Mouse (Mus musculus) midbrain, embryonic 12.5 days (tissue): ENCODE results near the gene Dnal4. TPM values are rescaled to one million over a fixed set of nuclear protein-coding genes. Genes with fewer than 3 reads are reported as not detected.

Experiments
- ATAC-seq: fragments of 200-750 bp; cut with Nextera tagmentation; 2 replicates; pipeline ENCODE4 v1.8.0; 2017; ENCODE audit warnings: low read depth, moderate TSS enrichment, moderate library complexity; ENCODE audit not compliant: low FRiP score
- H3K27ac ChIP-seq: fragments of 300-500 bp; sonication (generic); replicated peaks from 2 replicates; pipeline ENCODE4 v1.5.1; 2016; ENCODE audit warnings: mild to moderate bottlenecking
- H3K27me3 ChIP-seq: fragments of 300-500 bp; sonication (generic); 2 replicates; pipeline ENCODE4 v1.6.1; 2016; ENCODE audit warnings: mild to moderate bottlenecking
- H3K36me3 ChIP-seq: fragments of 300-500 bp; sonication (generic); 2 replicates; pipeline ENCODE4 v1.6.1; 2016
- H3K4me1 ChIP-seq: fragments of 300-500 bp; sonication (generic); 2 replicates; pipeline ENCODE4 v1.6.1; 2016
- H3K4me2 ChIP-seq: fragments of 300-500 bp; sonication (generic); replicated peaks from 2 replicates; pipeline ENCODE4 v1.6.1; 2016; ENCODE audit warnings: mild to moderate bottlenecking, moderate library complexity
- H3K4me3 ChIP-seq: fragments of 300-500 bp; sonication (generic); 2 replicates; pipeline ENCODE4 v1.5.1; 2016; ENCODE audit warnings: mild to moderate bottlenecking
- H3K9ac ChIP-seq: fragments of 300-500 bp; sonication (generic); replicated peaks from 2 replicates; pipeline ENCODE4 v1.6.1; 2016; ENCODE audit warnings: mild to moderate bottlenecking, moderate library complexity
- H3K9me3 ChIP-seq: fragments of 300-500 bp; sonication (generic); 2 replicates; pipeline ENCODE4 v1.6.1; 2016; ENCODE audit warnings: mild to moderate bottlenecking
- WGBS: fragments of 180-500 bp; shearing (Covaris S2); methylation state at CpG from one replicate; pipeline ENCODE4 v1.1.7; 2016; 5-methylcytosine and 5-hydroxymethylcytosine counted together
- polyA plus RNA-seq: library from polyadenylated mRNA; unstranded; fragments of >200 nt; fragmentation: Nextera tagmentation; extraction: Ambion mirVana; gene quantifications from 2 replicates; pipeline ENCODE4 v1.2.1, GENCODE M21; 2016

The Dnal4 gene
- polyA plus RNA-seq, 1 experiment from 2014 or later = 77.9 TPM

GRCm38 (mm10) chr15:79755977-79756625 lies 21.5 kb downstream of the Dnal4 start:
- H3K4me1 ChIP-seq = peaks cover 12% of the 10 kb centered on the region
- 75% methylated on average over 8 of the region's 8 CpGs for WGBS
- no peak overlapping the region for H3K4me3 ChIP-seq
- no peaks in the 10 kb centered on the region for H3K9me3 ChIP-seq
- H3K9ac ChIP-seq = no peak overlapping the region
- peak overlapping the region; percentile 49; the same call in 1 of the 2 replicates for H3K27ac ChIP-seq
- ATAC-seq = no peak
- H3K36me3 ChIP-seq = peaks cover 6% of the 10 kb centered on the region; the same call in 1 of the 2 replicates
- no peaks in the 10 kb centered on the region for H3K27me3 ChIP-seq
- H3K4me2 ChIP-seq = no peak overlapping the region

- Histone ChIP-seq H3K27me3 (no peaks in the 10 kb centered on the region), H3K4me3 (no peak overlapping the region), H3K27ac (no peak overlapping the region), H3K9ac (no peak overlapping the region), H3K9me3 (no peaks in the 10 kb centered on the region), H3K4me2 (no peak overlapping the region), H3K36me3 (no peaks in the 10 kb centered on the region), H3K4me1 (peaks cover 12% of the 10 kb centered on the region)
- no peak for ATAC-seq
- WGBS = 87% methylated on average over 4 of the region's 4 CpGs
These were observed 22.5 kb downstream of the Dnal4 start for GRCm38 (mm10) chr15:79755176-79755575.

- WGBS = 57% methylated on average over 4 of the region's 4 CpGs
- no peak for ATAC-seq
- no peak overlapping the region for H3K27ac ChIP-seq
- H3K4me2 ChIP-seq = no peak overlapping the region
- no peaks in the 10 kb centered on the region for H3K36me3 ChIP-seq
- H3K4me3 ChIP-seq = no peak overlapping the region
- H3K4me1 ChIP-seq = peaks cover 12% of the 10 kb centered on the region
- H3K27me3 ChIP-seq = no peaks in the 10 kb centered on the region
- no peak overlapping the region; the same call in 1 of the 2 replicates for H3K9ac ChIP-seq
- no peaks in the 10 kb centered on the region for H3K9me3 ChIP-seq
These were observed 23.8 kb downstream of the Dnal4 start for GRCm38 (mm10) chr15:79753873-79754272.

DNA sequence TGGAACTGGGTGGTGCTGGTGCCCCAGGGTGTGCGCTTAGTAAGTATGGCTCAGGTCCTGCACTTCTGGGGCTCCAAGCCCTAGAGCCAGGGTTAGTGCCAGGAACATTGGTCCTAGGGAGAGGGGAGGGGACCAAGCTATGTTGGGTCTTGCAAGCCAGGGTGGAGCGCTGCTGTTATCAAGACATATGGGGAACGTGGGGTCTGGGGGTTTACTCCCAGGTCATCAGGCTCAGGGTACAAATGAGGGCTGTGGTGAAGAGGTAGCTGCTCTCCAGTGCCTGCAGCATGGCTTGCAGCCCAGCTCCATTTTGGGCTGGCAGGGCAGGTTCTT lies 24.3 kb downstream of the Dnal4 start:
- no peak overlapping the region for H3K4me2 ChIP-seq
- H3K36me3 ChIP-seq = no peaks in the 10 kb centered on the region
- H3K9me3 ChIP-seq = no peaks in the 10 kb centered on the region
- WGBS = 90% methylated on average over 3 of the region's 3 CpGs
- H3K4me1 ChIP-seq = peaks cover 12% of the 10 kb centered on the region
- no peak overlapping the region for H3K9ac ChIP-seq
- ATAC-seq = 0 out of 2 replicates have a peak, but pooled peaks have one; percentile 27
- H3K27ac ChIP-seq = no peak overlapping the region
- H3K27me3 ChIP-seq = no peaks in the 10 kb centered on the region
- no peak overlapping the region for H3K4me3 ChIP-seq

DNA sequence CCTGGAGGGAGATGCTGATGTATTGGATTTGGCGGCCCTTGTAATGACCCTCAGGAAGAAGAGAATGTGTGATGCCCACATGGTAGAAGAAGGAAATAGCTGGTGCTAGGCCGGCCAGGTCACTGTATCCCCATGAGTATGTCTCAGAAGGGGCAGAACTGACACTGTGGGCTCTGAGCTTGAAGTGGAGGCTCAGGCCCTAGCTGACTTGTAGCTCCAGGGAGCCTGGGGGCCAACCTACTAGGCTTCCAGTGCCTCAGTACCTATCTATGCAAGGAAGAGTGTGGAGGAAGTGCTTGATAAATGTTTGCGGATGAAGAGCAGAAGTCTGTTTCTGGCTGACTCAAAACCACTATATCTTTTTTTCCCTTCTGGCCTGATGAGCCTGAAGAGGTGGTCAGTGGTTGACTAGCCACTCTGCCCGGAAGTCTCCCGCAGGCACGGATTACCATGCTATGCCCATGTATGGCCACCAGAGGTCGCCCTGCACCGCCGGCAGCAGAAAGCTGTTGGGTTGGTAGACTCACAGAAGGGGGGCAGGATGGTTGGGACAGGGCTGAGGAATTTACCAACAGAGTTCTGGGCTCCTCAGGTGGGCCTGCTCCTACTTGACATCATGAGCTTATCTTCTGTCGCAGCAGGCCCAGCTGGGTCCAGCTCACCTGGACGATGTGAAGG lies 24.8 kb downstream of the Dnal4 start:
- ATAC-seq = 0 out of 2 replicates have a peak, but pooled peaks have one; percentile 12
- Histone ChIP-seq H3K9ac (no peak overlapping the region), H3K4me2 (no peak overlapping the region), H3K36me3 (no peaks in the 10 kb centered on the region), H3K9me3 (no peaks in the 10 kb centered on the region), H3K4me1 (peaks cover 12% of the 10 kb centered on the region), H3K27ac (no peak overlapping the region), H3K27me3 (no peaks in the 10 kb centered on the region), H3K4me3 (no peak overlapping the region)
- WGBS = 23% methylated on average over 11 of the region's 11 CpGs

DNA sequence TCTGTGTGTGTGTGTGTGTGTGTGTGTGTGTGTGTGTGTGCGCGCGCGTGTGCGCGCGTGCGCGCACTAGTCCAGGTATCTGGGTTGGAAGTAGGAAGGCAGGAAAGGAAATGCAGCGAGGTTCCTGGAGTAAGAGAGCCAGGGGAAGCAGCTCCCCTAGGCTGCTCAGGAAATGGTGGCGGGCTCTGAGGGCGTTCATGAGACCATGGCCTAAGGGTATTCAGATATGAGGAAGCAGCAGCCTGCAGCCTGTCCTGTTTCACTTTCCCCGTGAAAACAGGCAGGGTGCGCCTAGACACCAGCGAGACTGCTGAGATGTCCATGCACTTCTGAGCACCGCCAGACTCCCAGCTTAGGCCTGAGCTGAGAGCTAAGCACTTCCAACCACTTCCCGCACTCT lies 25.9 kb downstream of the Dnal4 start:
- peaks cover 10% of the 10 kb centered on the region for H3K4me1 ChIP-seq
- ATAC-seq = no peak
- no peak overlapping the region for H3K27ac ChIP-seq
- no peaks in the 10 kb centered on the region for H3K9me3 ChIP-seq
- no peak overlapping the region for H3K4me3 ChIP-seq
- WGBS = 84% methylated on average over 17 of the region's 17 CpGs
- H3K27me3 ChIP-seq = no peaks in the 10 kb centered on the region
- H3K36me3 ChIP-seq = no peaks in the 10 kb centered on the region
- H3K9ac ChIP-seq = no peak overlapping the region
- no peak overlapping the region for H3K4me2 ChIP-seq

- WGBS = 91% methylated on average over 8 of the region's 8 CpGs
- Histone ChIP-seq H3K4me1 (no peaks in the 10 kb centered on the region), H3K36me3 (no peaks in the 10 kb centered on the region), H3K4me3 (no peak overlapping the region), H3K9me3 (no peaks in the 10 kb centered on the region), H3K4me2 (no peak overlapping the region), H3K9ac (no peak overlapping the region), H3K27ac (no peak overlapping the region), H3K27me3 (no peaks in the 10 kb centered on the region)
- ATAC-seq = no peak
These were observed 27.4 kb downstream of the Dnal4 start for GRCm38 (mm10) chr15:79750266-79750665.

DNA sequence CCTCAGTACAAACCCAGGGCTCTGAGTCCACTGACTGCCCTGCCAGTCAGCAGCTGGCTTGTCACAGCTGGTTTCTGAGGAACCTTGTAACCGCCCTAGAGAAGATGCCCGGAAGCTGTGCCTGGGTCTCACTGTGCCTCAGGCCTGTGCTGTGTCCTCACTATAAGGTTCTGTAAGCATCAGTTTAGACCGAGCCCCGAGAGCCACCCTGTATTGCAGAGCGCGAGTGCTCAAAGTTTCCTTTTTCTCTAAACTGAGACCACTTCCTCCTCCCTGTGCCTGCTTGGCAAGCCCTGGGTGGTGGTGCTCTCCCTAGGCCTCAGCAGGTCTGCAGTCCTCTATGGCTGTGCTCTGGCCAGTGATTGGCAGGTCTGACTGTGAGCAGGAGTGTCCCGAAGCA lies 28.5 kb downstream of the Dnal4 start:
- no peak overlapping the region for H3K27ac ChIP-seq
- WGBS = 89% methylated on average over 7 of the region's 7 CpGs
- no peak overlapping the region for H3K4me2 ChIP-seq
- H3K4me3 ChIP-seq = no peak overlapping the region
- no peaks in the 10 kb centered on the region for H3K9me3 ChIP-seq
- no peak for ATAC-seq
- no peaks in the 10 kb centered on the region for H3K36me3 ChIP-seq
- H3K27me3 ChIP-seq = no peaks in the 10 kb centered on the region
- no peak overlapping the region for H3K9ac ChIP-seq
- no peaks in the 10 kb centered on the region; the same call in 1 of the 2 replicates for H3K4me1 ChIP-seq

- no peaks in the 10 kb centered on the region for H3K27me3 ChIP-seq
- no peaks in the 10 kb centered on the region for H3K9me3 ChIP-seq
- no peak overlapping the region for H3K27ac ChIP-seq
- 55% methylated on average over 11 of the region's 11 CpGs for WGBS
- H3K4me3 ChIP-seq = no peak overlapping the region
- no peak overlapping the region for H3K9ac ChIP-seq
- H3K4me1 ChIP-seq = peaks cover 2% of the 10 kb centered on the region; the same call in 1 of the 2 replicates
- no peak for ATAC-seq
- no peaks in the 10 kb centered on the region for H3K36me3 ChIP-seq
- H3K4me2 ChIP-seq = no peak overlapping the region
These were observed 29.7 kb downstream of the Dnal4 start for GRCm38 (mm10) chr15:79747998-79748397.

- WGBS = 91% methylated on average over 5 of the region's 5 CpGs
- no peak for ATAC-seq
These were observed 31.8 kb downstream of the Dnal4 start for GRCm38 (mm10) chr15:79745883-79746282.

DNA sequence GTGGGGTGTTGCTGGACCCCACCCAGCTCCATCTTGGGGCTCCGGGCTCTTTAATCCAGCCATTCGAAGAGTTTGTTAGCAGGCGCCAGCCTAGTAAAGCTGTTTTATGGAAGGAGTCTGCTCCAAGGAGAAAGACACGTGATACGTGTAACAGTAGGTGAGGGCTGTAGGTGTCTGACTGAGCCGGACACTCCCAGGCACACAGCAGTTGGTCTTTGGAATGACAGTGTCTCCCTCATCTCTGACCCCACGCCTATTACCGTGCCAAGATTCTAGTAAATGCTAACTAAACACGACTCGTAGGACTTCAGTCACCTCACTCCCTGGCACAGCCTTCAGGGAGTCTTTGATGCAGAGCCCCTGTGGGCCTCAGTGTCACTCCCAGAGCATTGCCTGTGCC lies 32.3 kb downstream of the Dnal4 start:
- no peak overlapping the region for H3K9ac ChIP-seq
- no peak overlapping the region for H3K4me3 ChIP-seq
- H3K9me3 ChIP-seq = no peaks in the 10 kb centered on the region
- WGBS = 91% methylated on average over 10 of the region's 10 CpGs
- peaks cover 18% of the 10 kb centered on the region for H3K4me1 ChIP-seq
- no peaks in the 10 kb centered on the region for H3K27me3 ChIP-seq
- no peak overlapping the region for H3K4me2 ChIP-seq
- ATAC-seq = no peak
- no peaks in the 10 kb centered on the region for H3K36me3 ChIP-seq
- H3K27ac ChIP-seq = no peak overlapping the region

More at GRCm38 (mm10) chr15:79745883-79746282, 31.8 kb downstream of the Dnal4 start:
- Histone ChIP-seq H3K27ac (no peak overlapping the region), H3K4me2 (no peak overlapping the region), H3K4me1 (peaks cover 13% of the 10 kb centered on the region), H3K36me3 (no peaks in the 10 kb centered on the region), H3K9me3 (no peaks in the 10 kb centered on the region), H3K27me3 (no peaks in the 10 kb centered on the region), H3K4me3 (no peak overlapping the region), H3K9ac (no peak overlapping the region)

DNA sequence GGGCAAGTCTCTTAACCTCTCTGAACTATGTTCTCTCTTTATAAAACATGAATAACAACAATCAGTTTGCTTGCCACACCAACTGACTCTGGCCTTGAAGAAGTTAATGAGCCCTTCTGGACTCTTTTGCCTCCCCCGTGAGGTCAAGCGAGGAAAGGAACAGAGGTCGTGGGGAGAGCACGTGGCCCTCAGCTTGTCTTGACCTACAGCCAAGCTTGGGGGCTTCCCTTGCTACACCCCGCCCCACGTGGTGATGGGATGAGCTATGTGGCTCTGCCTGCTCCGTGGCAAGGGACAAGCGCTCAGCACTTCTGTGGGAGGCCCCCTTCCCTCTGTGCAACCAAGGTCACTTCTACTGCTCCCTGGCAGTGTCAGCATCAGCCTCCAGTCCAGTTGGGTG lies 32.9 kb downstream of the Dnal4 start:
- Histone ChIP-seq H3K4me1 (peaks cover 18% of the 10 kb centered on the region), H3K36me3 (no peaks in the 10 kb centered on the region), H3K4me2 (no peak overlapping the region), H3K27me3 (no peaks in the 10 kb centered on the region), H3K4me3 (no peak overlapping the region), H3K27ac (no peak overlapping the region), H3K9me3 (no peaks in the 10 kb centered on the region), H3K9ac (no peak overlapping the region)
- ATAC-seq = no peak
- WGBS = 77% methylated on average over 8 of the region's 8 CpGs
